Mouse (Mus musculus) regulatory T cell (primary cell): Measurements from ENCODE around the gene Tdpoz1.
"Not testable (repeated sequence)": the region's sequence is repeated elsewhere in the genome, so short reads cannot be mapped to it uniquely, and the experiment has no call there.

ENCODE experiments used
- in situ Hi-C: fragments of 300-600 bp; cut with MboI, MseI; formaldehyde crosslinking; loops from one replicate; pipeline ENCODE4 v1.15.1; 2025; ENCODE audit warnings: high pct_unique_total_duplicates

Tdpoz1 gene

DNA sequence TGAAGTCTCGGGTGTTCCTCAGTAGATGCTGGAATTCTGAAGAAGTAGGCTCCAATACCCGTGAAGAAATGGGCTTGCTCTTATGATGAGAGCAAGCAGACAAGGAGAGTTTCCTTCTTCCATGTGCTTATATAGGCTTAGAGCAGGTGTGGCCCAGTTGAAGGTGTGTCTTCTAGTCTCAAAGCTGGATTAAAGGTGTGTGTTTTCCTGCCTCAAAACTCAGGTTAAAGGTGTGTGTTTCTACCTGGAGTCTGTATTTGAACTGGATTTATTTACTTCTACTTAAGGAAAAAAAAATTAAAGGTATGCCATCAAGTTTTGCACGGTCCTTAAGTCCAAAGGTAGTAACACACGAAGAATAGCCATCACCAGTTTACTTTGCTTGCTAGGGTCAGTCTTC lies at the start of gene Tdpoz1:
Gene Tdpoz1, minus strand, starts transcription at position 101 of the 400 bp plus-strand sequence.
- in situ Hi-C loops, result not testable (repeated sequence)

DNA sequence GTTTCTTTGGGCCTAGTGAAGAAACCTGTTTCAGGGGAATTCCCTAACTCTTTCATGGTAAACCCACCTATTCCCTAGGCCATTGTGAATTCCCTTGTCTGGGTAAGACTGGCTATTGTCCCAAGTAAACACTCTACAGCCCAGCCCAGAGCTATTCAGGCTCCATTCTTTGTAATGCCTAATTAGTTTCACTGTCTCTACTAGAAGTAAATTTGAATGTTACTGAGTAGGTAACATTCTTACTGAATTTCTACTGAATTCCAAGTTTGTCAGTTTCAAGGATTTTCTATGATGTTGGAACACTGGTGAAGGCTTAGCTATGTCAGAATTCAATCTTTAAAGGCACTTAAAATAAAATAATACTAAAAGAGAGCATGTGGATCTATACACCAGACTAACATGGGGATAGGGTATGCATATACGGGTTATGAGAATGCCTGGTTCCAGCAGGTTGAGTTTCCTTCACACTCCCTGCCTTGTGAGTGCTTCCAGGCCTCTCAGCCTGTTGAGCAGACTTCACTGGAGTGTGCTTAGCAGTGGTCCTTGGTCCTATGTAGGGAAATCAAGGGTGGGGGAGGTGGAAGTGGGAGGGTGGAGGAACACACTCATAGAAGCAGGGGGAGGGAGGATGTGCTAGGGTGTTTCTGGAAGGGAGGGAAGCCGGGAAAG lies 33.0 kb upstream of the Tdpoz1 start:
- in situ Hi-C loops, result not testable (repeated sequence)

DNA sequence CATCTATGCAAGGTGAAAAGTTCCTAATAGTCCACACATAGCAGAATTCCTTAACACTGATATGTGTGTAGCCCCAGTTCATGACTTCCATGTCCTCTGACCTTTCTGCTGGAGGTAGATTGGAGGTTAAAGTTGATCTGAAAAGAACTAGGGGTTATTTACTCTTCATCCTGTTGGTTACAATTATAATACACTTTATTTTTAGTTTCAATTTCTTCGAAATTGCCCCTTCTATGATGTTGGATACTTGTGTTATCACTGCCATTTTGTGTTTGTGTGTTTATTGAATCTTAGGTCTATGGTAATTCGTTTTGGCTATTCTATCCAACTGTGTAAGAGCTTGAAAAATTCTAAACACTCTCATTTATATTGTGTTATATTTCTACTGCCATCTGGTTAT lies 16.9 kb upstream of the Tdpoz1 start, which contains the start of gene Gm37596:
Gene Gm37596, minus strand, starts transcription at position 101 of the 400 bp plus-strand sequence.
- in situ Hi-C loops, result not testable (repeated sequence)

DNA sequence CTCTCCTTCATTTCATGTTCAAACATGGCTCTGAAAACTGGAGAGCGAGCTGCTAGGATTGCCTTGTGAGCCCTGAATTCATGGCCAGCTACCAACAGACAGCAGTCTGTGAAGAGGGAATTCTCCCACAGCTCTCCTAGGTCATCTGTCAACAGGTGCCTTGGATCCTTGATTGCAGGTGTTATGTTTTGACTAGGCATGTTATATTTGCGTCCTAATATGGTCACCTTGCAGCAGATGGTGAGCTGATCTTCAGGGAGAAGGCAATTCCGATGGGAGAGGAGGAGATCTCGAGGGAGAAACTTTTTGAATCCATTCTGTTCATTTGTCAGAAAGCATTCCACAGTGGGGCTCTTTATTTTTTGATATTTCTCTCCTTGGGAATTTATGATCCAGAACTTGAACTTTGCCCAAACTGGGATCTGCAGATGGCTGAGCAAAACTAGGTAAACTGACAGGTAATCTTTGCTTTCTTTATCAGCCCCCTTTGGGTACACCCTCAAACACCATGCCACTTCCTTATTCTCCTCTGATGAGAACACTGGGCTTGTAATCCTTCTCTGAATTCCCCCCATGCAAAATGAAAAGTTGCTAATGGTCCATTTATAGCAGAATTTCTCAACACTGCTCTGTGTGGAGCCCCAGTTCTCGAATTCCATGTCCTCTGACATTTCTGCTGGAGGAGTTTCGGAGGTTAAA lies 5.2 kb downstream of the Tdpoz1 start:
- in situ Hi-C loops, result loop anchor here (5.0 kb wide), 1 partner anchor 266 kb away; no protein-coding TSS in a partner anchor

DNA sequence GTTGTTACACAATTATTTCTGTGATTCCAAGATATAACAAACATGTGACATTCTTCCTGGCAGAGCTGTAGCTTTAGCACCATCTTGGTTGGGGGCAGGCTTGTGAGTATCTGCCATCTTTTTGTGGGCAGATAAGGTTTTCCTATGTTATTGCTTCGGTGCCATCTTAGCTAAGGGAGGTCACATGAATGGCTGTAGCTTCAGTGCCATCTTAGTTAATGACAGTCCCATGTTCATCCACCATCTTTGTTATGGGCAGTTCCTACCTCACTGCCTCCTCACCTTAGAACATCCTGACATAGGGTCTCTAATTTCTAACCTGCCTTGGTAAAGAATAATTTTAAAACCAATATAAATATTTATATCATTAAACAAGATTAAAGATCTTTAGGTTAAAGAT lies 21.9 kb downstream of the Tdpoz1 start:
- in situ Hi-C loops, result no loop called here

DNA sequence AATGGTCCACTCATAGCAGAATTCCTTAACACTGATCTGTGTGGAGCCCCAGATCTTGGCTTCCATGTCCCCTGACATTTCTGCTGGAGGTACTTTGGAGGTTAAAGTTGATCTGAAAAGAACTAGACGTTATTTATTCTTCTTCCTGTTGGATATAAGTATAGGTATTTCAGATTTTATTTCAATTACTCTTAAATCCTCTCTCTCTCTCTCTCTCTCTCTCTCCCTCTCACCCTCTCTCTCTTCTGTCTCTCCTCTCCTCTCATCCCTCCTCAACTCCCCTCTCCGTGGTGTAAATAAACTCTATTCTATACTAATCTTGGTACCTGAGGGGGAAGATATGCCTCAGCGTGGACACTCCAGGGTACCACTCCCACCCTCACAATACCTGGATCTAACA lies 23.5 kb downstream of the Tdpoz1 start, which contains the start of gene Tdpoz2:
Gene Tdpoz2, minus strand, starts transcription at position 101 of the 400 bp plus-strand sequence.
- in situ Hi-C loops, result no loop called here

DNA sequence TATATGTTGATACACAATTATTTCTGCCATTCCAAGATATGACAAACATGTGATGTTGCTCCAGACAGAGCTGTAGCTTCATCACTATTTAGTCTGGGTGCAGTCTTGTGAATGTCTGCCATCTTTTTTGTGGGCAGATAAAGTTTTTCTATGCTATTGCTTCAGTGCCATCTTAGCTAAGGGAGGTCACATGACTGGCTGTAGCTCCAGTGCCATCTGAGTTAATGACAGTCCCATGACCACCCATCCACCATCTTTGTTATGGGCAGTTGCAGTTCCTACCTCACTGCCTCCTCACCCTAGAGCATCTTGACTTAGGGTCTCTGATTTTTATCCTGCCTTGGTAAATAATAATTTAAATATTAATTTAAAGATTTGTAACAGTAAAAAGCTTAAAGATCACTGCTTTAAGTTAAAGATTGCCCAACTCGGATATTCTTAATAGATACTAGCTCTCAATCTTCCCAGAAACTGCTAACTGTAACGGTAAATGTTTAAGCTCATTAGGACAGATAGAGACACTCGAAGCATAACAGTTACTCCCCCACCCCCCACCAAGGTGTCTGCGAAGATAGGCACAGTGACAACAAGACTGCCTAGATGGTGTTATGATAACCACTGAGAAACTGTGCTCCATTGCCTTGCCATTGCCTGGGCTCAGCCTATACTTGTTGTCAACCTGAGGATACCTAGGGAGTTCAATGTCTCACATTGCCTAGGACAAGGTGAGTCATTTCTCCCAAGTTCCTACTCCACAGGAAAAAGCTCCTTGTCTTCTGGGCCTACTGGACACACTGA lies 45.0 kb downstream of the Tdpoz1 start:
- in situ Hi-C loops, result not testable (repeated sequence)
